Mouse (Mus musculus) hindbrain, embryonic 16.5 days (tissue): ENCODE results near the gene Wdr45b. TPM values are rescaled to one million over a fixed set of nuclear protein-coding genes. Genes with fewer than 3 reads are reported as not detected.

Experiments
- ATAC-seq: fragments of 200-750 bp; cut with Nextera tagmentation; 2 replicates; pipeline ENCODE4 v1.8.0; 2017; ENCODE audit warnings: moderate TSS enrichment, moderate library complexity
- H3K27ac ChIP-seq: fragments of 300-500 bp; sonication (generic); 2 replicates; pipeline ENCODE4 v1.5.1; 2014; ENCODE audit warnings: low read depth, mild to moderate bottlenecking, control low read depth, low read length, moderate library complexity
- H3K27me3 ChIP-seq: fragments of 300-500 bp; sonication (generic); replicated peaks from 2 replicates; pipeline ENCODE4 v1.6.1; 2014; ENCODE audit warnings: low read length; ENCODE audit not compliant: control insufficient read depth, insufficient read depth
- H3K36me3 ChIP-seq: fragments of 300-500 bp; sonication (generic); 2 replicates; pipeline ENCODE4 v1.6.1; 2014; ENCODE audit warnings: mild to moderate bottlenecking, low read length, moderate library complexity, mixed read lengths; ENCODE audit not compliant: control insufficient read depth, insufficient read depth
- H3K4me1 ChIP-seq: fragments of 300-500 bp; sonication (generic); 2 replicates; pipeline ENCODE4 v1.6.1; 2014; ENCODE audit warnings: low read depth, low read length; ENCODE audit not compliant: control insufficient read depth, insufficient read depth
- H3K4me2 ChIP-seq: fragments of 300-500 bp; sonication (generic); 2 replicates; pipeline ENCODE4 v1.6.1; 2014; ENCODE audit warnings: mild to moderate bottlenecking, low read length, control low read depth, moderate library complexity
- H3K4me3 ChIP-seq: fragments of 300-500 bp; sonication (generic); 2 replicates; pipeline ENCODE4 v1.5.1; 2014; ENCODE audit warnings: mild to moderate bottlenecking, low read length, control low read depth, moderate library complexity
- H3K9ac ChIP-seq: fragments of 300-500 bp; sonication (generic); 2 replicates; pipeline ENCODE4 v1.6.1; 2014; ENCODE audit warnings: low read depth, mild to moderate bottlenecking, control low read depth, low read length, moderate library complexity
- H3K9me3 ChIP-seq: fragments of 300-500 bp; sonication (generic); 2 replicates; pipeline ENCODE4 v1.6.1; 2014; ENCODE audit warnings: mild to moderate bottlenecking, low read length, moderate library complexity; ENCODE audit not compliant: control insufficient read depth
- WGBS: fragments of 180-500 bp; shearing (Covaris S2); extraction: QIAGEN DNeasy Blood & Tissue Kit; methylation state at CpG from one replicate; pipeline ENCODE4 v1.1.7; 2014; 5-methylcytosine and 5-hydroxymethylcytosine counted together
- polyA plus RNA-seq: library from polyadenylated mRNA; unstranded; fragments of >200 nt; fragmentation: Nextera tagmentation; extraction: Ambion mirVana; gene quantifications from 2 replicates; pipeline ENCODE4 v1.2.1, GENCODE M21; 2015

Wdr45b gene
- 87.3 and 90.0 TPM in 2 replicates for polyA plus RNA-seq

GRCm38 (mm10) chr11:121354091-121354707 is at the start of gene Wdr45b:
Gene Wdr45b, minus strand, starts transcription at chr11:121354445.
- 0% methylated on average over 69 of the region's 69 CpGs for WGBS
- peak within 1 kb of the TSS; percentile 92 for H3K27ac ChIP-seq
- H3K4me2 ChIP-seq = peak within 1 kb of the TSS; percentile 92
- peak within 1 kb of the TSS; percentile 93 for H3K9ac ChIP-seq
- peaks cover 17% of the 10 kb centered on the region for H3K4me1 ChIP-seq
- peak within 1 kb of the TSS; percentile 97 for H3K4me3 ChIP-seq
- H3K27me3 ChIP-seq = no peaks in the 10 kb centered on the region
- peak; percentile 96 for ATAC-seq
- no peaks in the 10 kb centered on the region for H3K9me3 ChIP-seq
- no peaks in the 10 kb centered on the region for H3K36me3 ChIP-seq

- no peak for ATAC-seq
- H3K4me3 ChIP-seq = no peak overlapping the region
- H3K27me3 ChIP-seq = no peaks in the 10 kb centered on the region
- H3K4me2 ChIP-seq = no peak overlapping the region
- WGBS = 89% methylated on average over 3 of the region's 3 CpGs
- H3K9me3 ChIP-seq = no peaks in the 10 kb centered on the region
- no peak overlapping the region for H3K27ac ChIP-seq
- no peaks in the 10 kb centered on the region for H3K36me3 ChIP-seq
- H3K9ac ChIP-seq = no peak overlapping the region
- peaks cover 4% of the 10 kb centered on the region; the same call in 1 of the 2 replicates for H3K4me1 ChIP-seq
Measured at GRCm38 (mm10) chr11:121392405-121392804, 38.2 kb upstream of the Wdr45b start.

- Histone ChIP-seq H3K27ac (no peak overlapping the region), H3K4me3 (no peak overlapping the region), H3K9me3 (no peaks in the 10 kb centered on the region), H3K27me3 (no peaks in the 10 kb centered on the region), H3K4me1 (peaks cover 13% of the 10 kb centered on the region), H3K9ac (no peak overlapping the region), H3K4me2 (no peak overlapping the region), H3K36me3 (no peaks in the 10 kb centered on the region)
- 70% methylated on average over 3 of the region's 3 CpGs for WGBS
- ATAC-seq = no peak
Measured at GRCm38 (mm10) chr11:121390793-121391192, 36.5 kb upstream of the Wdr45b start.

GRCm38 (mm10) chr11:121388554-121388945 is 34.3 kb upstream of the Wdr45b start:
- Histone ChIP-seq H3K9ac (no peak overlapping the region), H3K4me1 (peaks cover 13% of the 10 kb centered on the region), H3K4me2 (peak overlapping the region; percentile 88), H3K9me3 (no peaks in the 10 kb centered on the region), H3K27ac (no peak overlapping the region; the same call in 1 of the 2 replicates), H3K36me3 (no peaks in the 10 kb centered on the region), H3K4me3 (peak overlapping the region; percentile 77), H3K27me3 (no peaks in the 10 kb centered on the region)
- WGBS = 11% methylated on average over 6 of the region's 6 CpGs
- no peak for ATAC-seq

- Histone ChIP-seq H3K27ac (peak within 1 kb of the TSS; percentile 65), H3K27me3 (no peaks in the 10 kb centered on the region), H3K9me3 (no peaks in the 10 kb centered on the region), H3K4me3 (peak within 1 kb of the TSS; percentile 77), H3K36me3 (no peaks in the 10 kb centered on the region), H3K9ac (peak within 1 kb of the TSS; percentile 84), H3K4me1 (peaks cover 13% of the 10 kb centered on the region), H3K4me2 (peak within 1 kb of the TSS; percentile 88)
- WGBS = 1% methylated on average over 61 of the region's 61 CpGs
- peak; percentile 99 for ATAC-seq
Measured at GRCm38 (mm10) chr11:121387750-121388553, 33.7 kb upstream of the Wdr45b start, which contains the start of gene Rab40b. Gene Rab40b, minus strand, starts transcription at chr11:121388251.

GRCm38 (mm10) chr11:121380294-121380693 is 26.0 kb upstream of the Wdr45b start:
- no peak overlapping the region for H3K4me2 ChIP-seq
- H3K27ac ChIP-seq = no peak overlapping the region
- no peaks in the 10 kb centered on the region for H3K36me3 ChIP-seq
- H3K4me3 ChIP-seq = no peak overlapping the region
- H3K4me1 ChIP-seq = no peaks in the 10 kb centered on the region
- WGBS = 19% methylated on average over 6 of the region's 6 CpGs
- no peaks in the 10 kb centered on the region for H3K9me3 ChIP-seq
- no peaks in the 10 kb centered on the region for H3K27me3 ChIP-seq
- ATAC-seq = no peak
- no peak overlapping the region for H3K9ac ChIP-seq

GRCm38 (mm10) chr11:121378644-121379043 is 24.4 kb upstream of the Wdr45b start:
- no peak for ATAC-seq

GRCm38 (mm10) chr11:121373305-121373704 is 19.1 kb upstream of the Wdr45b start:
- no peak overlapping the region for H3K27ac ChIP-seq
- no peaks in the 10 kb centered on the region for H3K36me3 ChIP-seq
- WGBS = 76% methylated on average over 6 of the region's 6 CpGs
- H3K4me1 ChIP-seq = no peaks in the 10 kb centered on the region
- H3K27me3 ChIP-seq = no peaks in the 10 kb centered on the region; the same call in 1 of the 2 replicates
- H3K4me2 ChIP-seq = no peak overlapping the region
- no peaks in the 10 kb centered on the region for H3K9me3 ChIP-seq
- H3K4me3 ChIP-seq = no peak overlapping the region
- no peak for ATAC-seq
- H3K9ac ChIP-seq = no peak overlapping the region

More at GRCm38 (mm10) chr11:121378644-121379043, 24.4 kb upstream of the Wdr45b start:
- H3K9ac ChIP-seq = no peak overlapping the region
- H3K4me3 ChIP-seq = no peak overlapping the region
- no peaks in the 10 kb centered on the region for H3K36me3 ChIP-seq
- no peak overlapping the region for H3K4me2 ChIP-seq
- H3K27me3 ChIP-seq = no peaks in the 10 kb centered on the region
- H3K9me3 ChIP-seq = no peaks in the 10 kb centered on the region
- H3K27ac ChIP-seq = no peak overlapping the region
- H3K4me1 ChIP-seq = no peaks in the 10 kb centered on the region

GRCm38 (mm10) chr11:121370337-121370994 is 16.2 kb upstream of the Wdr45b start:
- no peaks in the 10 kb centered on the region; the same call in 1 of the 2 replicates for H3K27me3 ChIP-seq
- no peaks in the 10 kb centered on the region for H3K4me1 ChIP-seq
- H3K27ac ChIP-seq = no peak overlapping the region
- no peak overlapping the region for H3K9ac ChIP-seq
- H3K4me2 ChIP-seq = no peak overlapping the region
- H3K4me3 ChIP-seq = no peak overlapping the region
- H3K36me3 ChIP-seq = no peaks in the 10 kb centered on the region
- ATAC-seq = no peak
- 89% methylated on average over 6 of the region's 6 CpGs for WGBS
- H3K9me3 ChIP-seq = no peaks in the 10 kb centered on the region
